Mouse (Mus musculus): ENCODE data around the gene Slc35d2.

Slc35d2 gene

GRCm38 (mm10) chr13:64128858-64129615, at the start of gene Slc35d2:
TSS of gene Slc35d2 (minus strand) at chr13:64129368.
- peak; percentile 68 to 73 for DNase-seq (ENCODE audit: low spot score in 2 of 2)

GRCm38 (mm10) chr13:64178000-64178399, 48.8 kb upstream of the Slc35d2 start:
- no peak for DNase-seq (ENCODE audit: low spot score in 2 of 2)

- DNase-seq (ENCODE audit: low spot score in 2 of 2) = no peak
Observed at GRCm38 (mm10) chr13:64169746-64170145, 40.6 kb upstream of the Slc35d2 start.

DNA sequence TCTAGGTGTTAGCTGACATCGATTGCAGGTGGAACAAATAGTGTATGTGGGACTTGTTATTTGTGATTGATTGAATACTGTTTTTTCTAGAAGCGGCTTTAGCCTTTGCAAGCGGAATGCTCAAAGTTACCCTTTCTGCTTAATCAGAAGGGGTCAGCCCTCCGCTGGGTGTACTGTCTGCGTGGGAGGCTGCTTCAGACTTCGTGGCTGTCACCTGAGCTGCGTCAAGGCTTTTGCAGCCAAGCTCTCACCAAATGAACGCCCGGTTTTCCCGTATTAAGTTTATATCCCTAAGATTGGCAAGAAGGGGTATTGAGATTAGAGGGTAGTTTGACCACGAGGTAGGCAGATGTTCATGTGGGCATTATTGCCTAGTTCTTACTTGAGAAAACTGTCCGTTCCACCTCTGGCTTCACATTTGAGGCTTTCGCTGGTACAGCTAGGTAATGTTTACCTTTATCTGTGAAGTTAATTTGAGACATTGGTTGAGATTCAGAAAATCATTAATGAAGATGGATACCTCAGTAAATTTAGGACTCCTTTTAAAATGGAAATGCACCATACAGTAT, 34.1 kb upstream of the Slc35d2 start:
- no peak for DNase-seq (ENCODE audit: low spot score in 2 of 2)

DNA sequence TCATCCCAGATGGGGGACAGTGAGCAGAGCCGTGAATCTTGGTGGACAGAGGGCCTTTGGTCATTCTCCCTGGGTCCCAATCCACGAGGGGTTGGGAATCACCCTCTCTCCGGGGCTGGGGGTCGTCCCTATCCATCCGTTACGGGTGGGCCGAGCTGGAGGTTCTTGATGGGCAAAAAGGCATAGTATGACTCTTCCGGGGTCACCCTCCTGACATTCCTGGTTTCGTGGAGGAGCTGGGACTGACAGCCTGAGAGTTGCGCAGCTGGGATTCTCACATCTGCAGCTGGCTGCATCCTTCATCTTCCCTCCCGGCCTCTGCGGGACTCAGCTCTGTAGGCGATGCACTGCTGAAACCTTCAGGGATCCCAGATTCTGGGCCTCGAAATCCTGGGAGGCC, 33.5 kb upstream of the Slc35d2 start:
- DNase-seq (ENCODE audit: low spot score in 2 of 2) = no peak

- DNase-seq (ENCODE audit: low spot score in 2 of 2) = peak in 1 of 2 experiments; percentile 35
Observed at GRCm38 (mm10) chr13:64161916-64162611, 32.9 kb upstream of the Slc35d2 start.

- peak; percentile 97 to 98 for DNase-seq (ENCODE audit: low spot score in 2 of 2)
Observed at GRCm38 (mm10) chr13:64161548-64161915, 32.4 kb upstream of the Slc35d2 start, which contains the start of gene Habp4. TSS of gene Habp4 (plus strand) at chr13:64161824.

- no peak for DNase-seq (ENCODE audit: low spot score in 2 of 2)
Observed at GRCm38 (mm10) chr13:64156966-64157365, 27.8 kb upstream of the Slc35d2 start.

DNA sequence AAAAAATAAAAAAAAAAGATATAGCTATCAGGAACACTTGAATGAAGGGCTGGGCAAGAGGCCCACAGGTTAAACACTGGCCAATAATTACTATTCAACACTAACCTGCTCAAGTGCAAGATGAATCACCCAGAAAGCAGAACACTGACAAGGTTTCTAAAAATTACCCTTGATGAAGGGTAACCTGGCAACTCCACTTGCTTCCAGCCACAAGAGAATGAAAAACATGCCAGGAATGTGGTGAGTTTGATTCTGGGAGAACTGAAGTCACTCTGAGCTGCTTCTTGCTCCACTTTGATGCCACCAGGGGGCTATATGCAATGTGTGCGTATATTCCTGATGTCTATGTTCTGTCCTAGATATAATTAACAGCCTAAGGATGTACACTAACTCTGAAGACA, 26.0 kb upstream of the Slc35d2 start:
- peak in 1 of 2 experiments; percentile 23 for DNase-seq (ENCODE audit: low spot score in 2 of 2)

DNA sequence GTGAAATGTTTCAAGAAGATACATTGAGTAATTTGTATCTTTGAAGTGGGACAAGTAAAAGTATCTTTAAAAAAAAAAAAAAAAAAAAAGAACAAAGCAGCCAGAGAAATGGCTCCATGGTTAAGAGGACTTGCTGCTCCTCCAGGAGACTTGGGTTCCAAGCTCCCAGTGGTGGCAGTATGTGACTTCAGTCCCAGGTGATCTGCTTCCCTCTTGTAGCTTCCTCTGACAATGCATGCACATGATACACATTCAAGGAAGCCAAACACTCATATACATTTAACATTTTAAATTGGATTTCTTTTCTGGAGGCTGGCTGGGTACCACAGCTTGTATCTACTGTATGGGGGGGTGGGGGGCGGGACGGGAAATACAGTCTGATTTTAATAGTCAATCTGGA, 25.5 kb upstream of the Slc35d2 start:
- DNase-seq (ENCODE audit: low spot score in 2 of 2) = no peak

DNA sequence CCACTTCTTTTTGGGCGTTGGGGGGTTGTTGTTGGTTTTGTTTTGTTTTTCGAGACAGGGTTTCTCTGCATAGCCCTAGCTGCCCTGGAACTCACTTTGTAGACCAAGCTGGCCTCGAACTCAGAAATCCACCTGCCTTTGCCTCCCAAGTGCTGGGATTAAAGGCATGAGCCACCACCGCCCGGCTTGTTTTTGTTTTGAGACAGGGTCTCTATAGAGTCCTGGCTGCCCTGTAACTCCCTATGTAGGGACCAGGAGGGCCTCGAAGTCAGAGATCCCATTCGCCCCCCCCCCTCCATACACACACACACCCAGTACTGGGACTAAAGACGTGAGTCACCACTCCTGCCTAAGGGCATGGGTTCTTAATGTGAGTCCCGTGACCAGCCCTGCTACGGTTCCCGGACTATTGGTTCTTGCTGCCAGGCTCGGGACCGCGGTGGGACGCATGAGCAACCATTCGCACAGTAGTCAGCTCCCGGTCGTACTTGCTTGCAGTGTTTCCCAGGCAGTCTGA, 24.6 kb upstream of the Slc35d2 start:
- DNase-seq (ENCODE audit: low spot score in 2 of 2) = peak; percentile 55 to 56

DNA sequence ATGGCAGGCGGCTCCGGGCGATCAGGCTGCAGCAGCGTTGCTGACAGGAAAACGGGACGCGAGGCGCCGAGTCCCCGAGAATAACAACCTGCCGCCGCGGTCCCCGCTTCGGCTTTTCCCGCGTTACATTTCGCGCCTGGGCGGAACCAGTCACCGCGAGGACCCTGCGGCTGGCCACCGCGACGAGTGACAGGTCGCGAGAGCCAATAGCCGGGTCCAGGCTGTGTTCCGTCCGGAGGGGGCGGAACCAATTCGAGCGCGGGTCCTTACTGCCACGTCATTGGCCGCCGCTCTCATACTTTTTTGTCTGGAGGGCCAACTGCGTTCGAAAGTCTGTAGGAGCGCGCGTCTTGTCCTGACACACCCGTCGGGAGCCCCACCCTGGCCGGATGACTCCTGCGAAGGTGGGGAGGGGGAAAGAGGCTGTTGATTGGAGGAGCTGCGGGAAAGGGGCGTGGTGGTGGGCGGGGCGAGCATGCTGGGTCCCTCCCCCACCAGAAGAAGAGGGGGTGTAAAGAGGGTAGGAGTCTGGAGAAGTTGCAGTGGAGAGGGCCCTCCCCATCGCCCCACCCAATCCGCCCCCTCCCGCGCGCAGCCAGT, 24.0 kb upstream of the Slc35d2 start, which contains the start of gene Zfp367:
Zfp367 (minus strand) TSS at position 120 of the 600 bp plus-strand sequence.
- peak; percentile 99 for DNase-seq (ENCODE audit: low spot score in 2 of 2)

DNA sequence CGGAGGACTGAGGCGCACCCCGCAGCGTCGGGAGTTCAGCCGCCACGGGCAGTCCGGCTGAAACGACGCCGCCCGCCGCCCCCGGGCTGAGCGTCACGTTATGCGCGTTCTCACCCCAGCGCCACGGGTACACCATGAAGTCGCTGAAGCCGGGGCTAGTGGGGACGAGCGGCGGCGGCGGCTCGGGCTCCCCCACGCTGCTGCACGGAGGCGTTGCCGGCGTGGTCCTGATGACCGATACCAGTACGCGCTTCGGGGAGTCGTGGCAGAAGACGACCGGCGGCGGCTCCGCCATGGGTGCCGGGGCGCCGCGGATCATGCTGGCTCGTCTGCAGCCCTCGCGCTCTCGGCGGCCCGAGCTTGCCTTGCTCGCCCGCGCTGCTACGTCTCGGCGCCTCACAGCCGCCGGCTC, 23.5 kb upstream of the Slc35d2 start:
- DNase-seq (ENCODE audit: low spot score in 2 of 2) = no peak

- peak; percentile 81 to 83 for DNase-seq (ENCODE audit: low spot score in 2 of 2)
Observed at GRCm38 (mm10) chr13:64152241-64152669, 23.1 kb upstream of the Slc35d2 start.

DNA sequence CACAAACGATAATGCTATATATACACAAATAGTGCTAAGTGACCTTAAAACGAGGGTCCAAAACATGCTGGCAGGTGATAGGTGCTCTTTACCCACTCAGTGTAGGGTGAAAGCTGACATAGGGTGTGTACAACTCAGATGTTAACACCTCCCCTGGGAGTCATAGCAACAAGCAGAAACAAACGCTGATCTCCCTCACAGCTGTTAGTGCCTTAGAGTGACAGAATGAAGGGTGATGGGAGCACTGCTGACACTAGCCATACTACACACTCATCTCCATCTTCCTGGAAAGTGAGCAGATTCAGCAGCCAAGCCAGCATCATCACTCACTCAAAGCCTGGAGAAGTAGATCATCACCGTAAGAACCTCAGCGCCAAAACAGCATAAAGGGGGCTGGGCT, 21.0 kb upstream of the Slc35d2 start:
- DNase-seq (ENCODE audit: low spot score in 2 of 2) = no peak

- peak; percentile 38 to 52 for DNase-seq (ENCODE audit: low spot score in 2 of 2)
Observed at GRCm38 (mm10) chr13:64129616-64130375, 628 bp upstream of the Slc35d2 start.

DNA sequence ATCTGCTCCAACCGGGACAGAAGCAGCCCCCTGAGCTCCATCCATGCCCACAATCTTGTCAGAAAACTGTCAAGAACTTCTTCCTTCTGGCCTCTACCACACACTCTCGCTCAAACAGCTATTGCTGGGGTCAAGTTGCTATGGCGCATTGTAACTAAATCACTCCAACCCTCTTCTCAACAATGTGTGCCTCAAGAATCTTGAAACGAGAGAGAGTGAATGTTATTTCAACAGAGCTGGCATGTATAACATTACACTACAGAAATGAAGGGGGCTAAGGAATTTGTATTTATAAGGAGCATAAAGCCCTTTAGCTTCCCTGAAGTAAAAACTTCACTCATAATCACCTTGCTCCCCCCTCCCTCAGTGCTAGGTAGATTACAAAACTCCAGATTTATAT, 2.9 kb downstream of the Slc35d2 start:
- no peak for DNase-seq (ENCODE audit: low spot score in 2 of 2)

GRCm38 (mm10) chr13:64124886-64125285, 4.3 kb downstream of the Slc35d2 start:
- no peak for DNase-seq (ENCODE audit: low spot score in 2 of 2)

DNA sequence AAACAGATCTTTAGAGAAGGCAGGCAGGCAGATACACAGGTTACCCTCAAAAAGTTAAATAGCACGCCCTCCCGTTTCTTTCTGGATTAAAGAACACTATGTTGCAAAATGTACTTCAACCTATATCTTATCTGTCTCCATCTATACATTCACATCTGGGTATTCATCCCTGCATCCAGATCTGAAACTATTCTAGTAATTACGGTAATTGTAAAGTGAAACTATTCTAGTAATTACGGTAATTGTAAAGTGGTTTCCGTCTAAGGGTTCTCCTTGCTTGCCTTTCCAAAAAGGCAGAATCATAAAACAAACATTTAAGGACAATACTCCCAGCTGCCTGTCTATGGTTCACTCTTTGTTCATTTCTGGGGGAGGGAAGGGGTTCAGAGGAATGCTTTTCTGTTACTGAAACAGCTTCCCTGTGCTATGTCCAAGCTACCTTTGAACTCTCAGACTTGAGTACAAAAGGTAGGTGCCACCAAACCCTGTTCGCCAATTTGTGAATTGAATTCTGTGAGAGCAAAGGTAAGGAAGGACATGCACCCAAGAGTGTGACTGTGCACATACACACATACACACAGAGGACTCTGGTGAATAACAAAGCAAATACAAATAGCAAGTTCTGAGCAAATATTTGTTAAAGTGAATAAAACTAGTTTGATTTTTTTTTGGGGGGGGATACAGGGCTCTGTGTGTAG, 5.5 kb downstream of the Slc35d2 start:
- no peak for DNase-seq (ENCODE audit: low spot score in 2 of 2)

DNA sequence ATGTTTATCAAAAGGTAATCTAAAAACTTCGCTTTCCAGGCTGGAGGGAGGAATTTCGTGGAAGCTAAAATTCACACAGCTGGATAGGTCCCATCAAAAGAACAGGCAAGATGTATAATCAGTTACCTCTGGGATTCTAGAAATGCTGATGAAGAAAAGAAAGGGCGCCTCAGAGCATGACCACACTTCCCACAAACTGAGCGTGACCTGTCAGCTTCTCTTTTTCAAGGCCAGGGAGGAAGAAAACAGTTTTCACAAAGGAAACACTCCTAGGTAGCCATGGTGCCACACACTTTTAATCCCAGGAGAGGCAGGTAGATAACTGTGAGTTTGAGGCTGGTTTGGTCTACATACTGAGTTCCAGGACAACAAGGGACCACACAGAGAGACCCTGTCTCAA, 8.4 kb downstream of the Slc35d2 start:
- no peak for DNase-seq (ENCODE audit: low spot score in 2 of 2)

GRCm38 (mm10) chr13:64117442-64117841, 11.7 kb downstream of the Slc35d2 start:
- DNase-seq (ENCODE audit: low spot score in 2 of 2) = no peak
